Mouse (Mus musculus) liver, embryonic 14.5 days (tissue): ENCODE data around the gene Gm4307. TPM values are rescaled to one million over a fixed set of nuclear protein-coding genes. Genes with fewer than 3 reads are reported as not detected.
"Not testable (repeated sequence)": the region's sequence is repeated elsewhere in the genome, so short reads cannot be mapped to it uniquely, and the experiment has no call there.

Experiments used
- ATAC-seq: fragments of 200-750 bp; cut with Nextera tagmentation; 2 replicates; pipeline ENCODE4 v1.8.0; 2017; ENCODE audit warnings: moderate number of reproducible peaks, mild to moderate bottlenecking, moderate library complexity; ENCODE audit not compliant: insufficient read depth
- DNase-seq, 3 experiments: peaks; one replicate each; pipeline ENCODE4 v3.0.0-alpha.2; 2012 to 2013; ENCODE audit warnings: low read depth in 3 of 3, low spot score in 3 of 3
- H3K27ac ChIP-seq: fragments of 300-500 bp; sonication (generic); 2 replicates; pipeline ENCODE4 v1.5.1; 2014; ENCODE audit warnings: moderate library complexity, mild to moderate bottlenecking, control low read depth, inconsistent platforms
- H3K27me3 ChIP-seq: fragments of 300-500 bp; sonication (generic); 2 replicates; pipeline ENCODE4 v1.6.1; 2014; ENCODE audit warnings: mild to moderate bottlenecking, low read length, moderate library complexity; ENCODE audit not compliant: control insufficient read depth, insufficient read depth
- H3K36me3 ChIP-seq: fragments of 300-500 bp; sonication (generic); replicated peaks from 2 replicates; pipeline ENCODE4 v1.6.1; 2014; ENCODE audit warnings: low read depth; ENCODE audit not compliant: control insufficient read depth, insufficient read depth
- H3K4me1 ChIP-seq, 2 experiments: fragments of 200-500 bp in 1 of 2; fragments of 300-500 bp in 1 of 2; sonication (generic) in 1 of 2; replicated peaks; 2 replicates each; pipeline ENCODE4 v1.6.1; 2012 to 2014; ENCODE audit warnings: antibody characterized with exemption in 1 of 2, inconsistent platforms in 1 of 2, low read length in 1 of 2; ENCODE audit not compliant: control insufficient read depth in 2 of 2, insufficient read depth in 2 of 2
- H3K4me2 ChIP-seq: fragments of 300-500 bp; sonication (generic); 2 replicates; pipeline ENCODE4 v1.6.1; 2014; ENCODE audit warnings: low read depth, mild to moderate bottlenecking, control low read depth, moderate library complexity
- H3K4me3 ChIP-seq, 2 experiments: fragments of 200-500 bp in 1 of 2; fragments of 300-500 bp in 1 of 2; sonication (generic) in 1 of 2; 2 replicates each; pipeline ENCODE4 v1.5.1; 2012 to 2014; ENCODE audit warnings: low read depth in 2 of 2, low read length in 2 of 2, mild to moderate bottlenecking in 2 of 2, control low read depth in 1 of 2, inconsistent platforms in 1 of 2, moderate library complexity in 1 of 2; ENCODE audit not compliant: insufficient read depth in 1 of 2
- H3K9ac ChIP-seq: fragments of 300-500 bp; sonication (generic); replicated peaks from 2 replicates; pipeline ENCODE4 v1.6.1; 2014; ENCODE audit warnings: mild to moderate bottlenecking, control low read depth, moderate library complexity
- H3K9me3 ChIP-seq: fragments of 300-500 bp; sonication (generic); 2 replicates; pipeline ENCODE4 v1.6.1; 2016; ENCODE audit warnings: low read length, mixed read lengths; ENCODE audit not compliant: control insufficient read depth
- WGBS: fragments of 180-500 bp; shearing (Covaris S2); extraction: QIAGEN DNeasy Blood & Tissue Kit; methylation state at CpG from one replicate; pipeline ENCODE4 v1.1.7; 2014; ENCODE audit not compliant: insufficient replicate concordance; 5-methylcytosine and 5-hydroxymethylcytosine counted together
- polyA plus RNA-seq, 2 experiments: library from polyadenylated mRNA; depleted of rRNA in 1 of 2; stranded (reverse) in 1 of 2; unstranded in 1 of 2; fragments of >200 nt; fragmentation: Nextera tagmentation in 1 of 2; extraction: Ambion mirVana in 1 of 2; gene quantifications; 2 replicates each; pipeline versions ENCODE4 v1.2.1 to v1.2.3; 2012 to 2014

The Gm4307 gene
- polyA plus RNA-seq (2012; rRNA removed) (not detected in 2 replicates), polyA plus RNA-seq (2014; fragmentation: Nextera tagmentation; extraction: Ambion mirVana) (not detected in 2 replicates)

- not testable (repeated sequence) for H3K9ac ChIP-seq, H3K4me1 ChIP-seq, H3K36me3 ChIP-seq, H3K4me3 ChIP-seq, H3K9me3 ChIP-seq, DNase-seq, H3K27me3 ChIP-seq, H3K4me2 ChIP-seq, H3K27ac ChIP-seq, ATAC-seq
- WGBS: no CpG with 5 or more reads among the region's 3 CpGs
These were observed at the start of gene Gm4307 for GRCm38 (mm10) chr10:100361038-100361437. Gene Gm4307 (plus strand): TSS chr10:100361338.

GRCm38 (mm10) chr10:100335376-100335775, 25.8 kb upstream of the Gm4307 start, which contains the start of gene Gm4301:
Gene Gm4301 (plus strand): TSS chr10:100335676.
- H3K9ac ChIP-seq, H3K27me3 ChIP-seq, H3K36me3 ChIP-seq, DNase-seq, ATAC-seq, H3K4me2 ChIP-seq, H3K4me3 ChIP-seq, H3K9me3 ChIP-seq, H3K4me1 ChIP-seq, H3K27ac ChIP-seq: not testable (repeated sequence)
- no CpG with 5 or more reads among the region's 2 CpGs for WGBS

GRCm38 (mm10) chr10:100340536-100340935, 20.6 kb upstream of the Gm4307 start, which contains the start of gene Gm4302:
Gene Gm4302 (plus strand): TSS chr10:100340836.
- H3K9ac ChIP-seq, DNase-seq, H3K9me3 ChIP-seq, H3K4me1 ChIP-seq, ATAC-seq, H3K27me3 ChIP-seq, H3K4me3 ChIP-seq, H3K36me3 ChIP-seq, H3K4me2 ChIP-seq, H3K27ac ChIP-seq: not testable (repeated sequence)
- no CpG with 5 or more reads among the region's 3 CpGs for WGBS

GRCm38 (mm10) chr10:100345672-100346071, 15.5 kb upstream of the Gm4307 start, which contains the start of gene Gm4303:
Gene Gm4303 (plus strand): TSS chr10:100345972.
- DNase-seq: not testable (repeated sequence)
- WGBS: no CpG with 5 or more reads among the region's 3 CpGs

GRCm38 (mm10) chr10:100350793-100351192, 10.3 kb upstream of the Gm4307 start, which contains the start of gene Gm4305:
Gene Gm4305 (plus strand): TSS chr10:100351093.
- H3K4me2 ChIP-seq, H3K4me1 ChIP-seq, H3K9me3 ChIP-seq, H3K4me3 ChIP-seq, H3K36me3 ChIP-seq, ATAC-seq, H3K27me3 ChIP-seq, H3K27ac ChIP-seq, DNase-seq, H3K9ac ChIP-seq: not testable (repeated sequence)
- WGBS: no CpG with 5 or more reads among the region's 3 CpGs

More at GRCm38 (mm10) chr10:100345672-100346071, 15.5 kb upstream of the Gm4307 start, which contains the start of gene Gm4303:
- not testable (repeated sequence) for H3K4me1 ChIP-seq, H3K27ac ChIP-seq, H3K9me3 ChIP-seq, H3K4me3 ChIP-seq, H3K27me3 ChIP-seq, H3K9ac ChIP-seq, ATAC-seq, H3K4me2 ChIP-seq, H3K36me3 ChIP-seq

- WGBS: 42% methylated on average over 2 of the region's 2 CpGs
- not testable (repeated sequence) for H3K9ac ChIP-seq, H3K4me2 ChIP-seq, H3K27ac ChIP-seq, H3K4me3 ChIP-seq, DNase-seq, H3K36me3 ChIP-seq, H3K9me3 ChIP-seq, H3K27me3 ChIP-seq, ATAC-seq, H3K4me1 ChIP-seq
These were observed 4.3 kb upstream of the Gm4307 start for GRCm38 (mm10) chr10:100356841-100357240.

GRCm38 (mm10) chr10:100382460-100382859, 21.3 kb downstream of the Gm4307 start, which contains the start of gene Gm4312:
Gene Gm4312 (minus strand): TSS chr10:100382560.
- H3K4me3 ChIP-seq, H3K27ac ChIP-seq, H3K27me3 ChIP-seq, H3K9ac ChIP-seq, H3K36me3 ChIP-seq, H3K4me2 ChIP-seq, ATAC-seq, H3K9me3 ChIP-seq, DNase-seq, H3K4me1 ChIP-seq: not testable (repeated sequence)
- WGBS: no CpG with 5 or more reads among the region's 2 CpGs

GRCm38 (mm10) chr10:100402301-100402700, 41.2 kb downstream of the Gm4307 start:
- DNase-seq, H3K27me3 ChIP-seq, H3K4me1 ChIP-seq, H3K36me3 ChIP-seq, H3K9ac ChIP-seq, ATAC-seq, H3K4me3 ChIP-seq, H3K4me2 ChIP-seq, H3K9me3 ChIP-seq, H3K27ac ChIP-seq: not testable (repeated sequence)
- WGBS: 53% methylated on average over 6 of the region's 6 CpGs
